Mouse (Mus musculus) adrenal gland, postnatal 36 days (tissue): Measurements from ENCODE around the gene St6galnac5. TPM values are rescaled to one million over a fixed set of nuclear protein-coding genes. Genes with fewer than 3 reads are reported as not detected.

ENCODE experiments used
- DNase-seq, 2 experiments: peaks; one replicate each; pipeline ENCODE4 v3.0.0; 2021; ENCODE audit warnings: mixed read lengths in 1 of 2
- long read RNA-seq, 2 experiments: library from polyadenylated mRNA; stranded (forward); transcript quantifications; one replicate each; pipeline ENCODE4 v2.0.0; 2021; ENCODE audit warnings: borderline sequencing depth in 2 of 2
- total RNA-seq, 2 experiments: library from RNA; stranded (reverse); gene quantifications; 2 replicates each; pipeline ENCODE4 v1.2.3; 2021

The St6galnac5 gene
- under 1 TPM; 0.56 to 0.79 TPM for total RNA-seq
- long read RNA-seq, experiment 1 = 0 reads
- long read RNA-seq, experiment 2 = 0 reads

- DNase-seq = no peak
These were observed at the start of gene St6galnac5 for GRCm38 (mm10) chr3:152981988-152982387. Gene St6galnac5, minus strand, starts transcription at chr3:152982246.

- DNase-seq = no peak
These were observed 48.7 kb upstream of the St6galnac5 start for GRCm38 (mm10) chr3:153030756-153031155.

DNA sequence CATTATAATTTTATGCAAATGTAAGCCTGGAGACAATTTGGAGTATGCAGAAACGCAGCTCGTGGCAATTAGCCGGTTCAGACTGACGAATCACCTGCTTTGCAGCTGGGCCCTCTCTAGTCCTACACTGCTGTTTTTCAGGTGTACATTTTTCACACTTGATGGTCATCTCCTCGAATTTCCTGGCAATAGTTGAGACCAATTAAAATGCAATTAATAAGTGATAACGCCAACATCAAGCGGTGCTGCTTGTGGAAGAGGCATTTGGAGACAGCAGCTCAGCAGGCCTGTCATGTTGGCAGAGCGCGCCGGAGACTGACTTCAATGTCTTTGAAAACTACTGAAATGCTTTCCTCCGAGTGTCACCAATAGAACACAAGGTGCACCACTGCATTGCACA is 42.0 kb upstream of the St6galnac5 start:
- no peak for DNase-seq

- no peak for DNase-seq
These were observed 36.0 kb upstream of the St6galnac5 start for GRCm38 (mm10) chr3:153018051-153018450.

DNA sequence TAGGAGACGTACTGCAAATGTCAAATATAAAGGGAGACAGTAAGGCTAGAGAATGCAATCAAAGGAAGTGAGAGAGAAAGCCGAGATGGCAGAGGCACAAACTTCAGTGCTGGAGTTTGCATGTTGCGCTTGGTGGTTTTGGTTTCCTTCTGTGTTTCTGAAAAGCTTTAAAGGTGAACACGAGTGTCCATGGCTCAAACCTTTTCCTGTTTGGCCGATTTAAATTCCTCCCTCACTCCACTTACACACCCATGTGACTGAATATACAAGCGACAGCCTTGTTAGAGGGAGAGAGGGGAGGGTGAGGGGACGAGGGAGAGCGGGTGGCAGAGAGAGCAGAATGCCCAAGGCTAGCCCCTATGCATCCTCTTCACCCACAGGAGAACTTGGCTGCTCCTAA is 34.3 kb upstream of the St6galnac5 start:
- no peak for DNase-seq

DNA sequence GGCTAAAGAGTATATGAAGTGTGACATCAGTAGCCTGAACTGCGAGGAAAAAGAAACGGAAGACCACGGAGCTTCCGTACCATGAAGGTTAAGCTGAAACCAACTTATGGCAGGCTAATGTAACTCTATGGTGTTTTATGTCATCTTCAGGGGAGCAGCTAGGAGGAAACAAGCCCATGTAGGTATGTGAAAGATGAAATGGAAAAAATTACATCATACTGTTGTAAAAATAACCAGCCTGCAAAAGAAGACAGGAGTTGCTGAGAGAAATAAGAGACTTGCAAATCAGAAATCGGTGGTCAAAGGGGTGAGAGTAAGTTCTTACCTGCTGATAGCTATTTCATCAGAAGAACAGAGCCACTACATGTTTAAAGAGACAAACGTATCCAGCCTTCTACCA is 24.8 kb upstream of the St6galnac5 start:
- no peak for DNase-seq

DNA sequence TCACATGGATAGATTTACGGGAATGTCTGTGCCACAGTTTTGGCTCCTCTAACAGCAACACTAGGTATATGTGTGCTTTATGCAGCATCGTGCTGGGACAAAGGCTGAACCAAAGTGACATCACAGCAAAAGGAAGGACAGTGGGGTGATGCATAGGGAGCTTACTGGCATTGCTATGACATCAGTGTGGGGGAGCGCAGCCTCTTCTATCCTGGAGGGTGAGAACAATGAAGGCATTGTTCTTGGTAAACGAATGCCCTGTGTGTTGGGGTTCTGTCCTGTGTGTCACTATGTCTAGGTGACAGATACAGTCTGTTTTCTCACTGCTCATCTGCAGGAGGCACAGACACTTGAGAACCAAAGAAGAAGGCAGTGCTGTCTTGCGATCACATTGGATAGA is 16.9 kb upstream of the St6galnac5 start:
- no peak for DNase-seq

- DNase-seq = no peak
These were observed 16.1 kb upstream of the St6galnac5 start for GRCm38 (mm10) chr3:152998106-152998505.

DNA sequence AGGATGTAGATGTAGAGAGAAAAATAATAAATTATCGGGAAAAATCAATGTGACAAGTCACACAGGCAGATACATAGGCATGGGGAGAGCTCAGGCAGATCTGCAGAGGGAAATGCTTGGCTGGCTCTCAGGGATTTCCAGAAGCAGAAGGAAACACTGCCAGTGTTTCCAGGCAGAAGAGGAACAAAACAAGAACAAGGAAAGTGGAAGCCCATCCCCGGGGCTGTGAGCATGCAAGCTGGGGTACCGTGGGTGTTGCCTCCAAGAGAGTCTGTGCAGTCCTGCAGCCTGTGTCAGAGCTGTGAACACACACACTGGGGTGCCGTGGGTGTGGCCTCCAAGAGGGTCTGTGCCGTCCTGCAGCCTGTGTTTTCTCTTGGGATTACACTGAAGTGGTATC is 11.6 kb upstream of the St6galnac5 start:
- no peak for DNase-seq

GRCm38 (mm10) chr3:152990787-152991186 is 8.7 kb upstream of the St6galnac5 start:
- no peak for DNase-seq

DNA sequence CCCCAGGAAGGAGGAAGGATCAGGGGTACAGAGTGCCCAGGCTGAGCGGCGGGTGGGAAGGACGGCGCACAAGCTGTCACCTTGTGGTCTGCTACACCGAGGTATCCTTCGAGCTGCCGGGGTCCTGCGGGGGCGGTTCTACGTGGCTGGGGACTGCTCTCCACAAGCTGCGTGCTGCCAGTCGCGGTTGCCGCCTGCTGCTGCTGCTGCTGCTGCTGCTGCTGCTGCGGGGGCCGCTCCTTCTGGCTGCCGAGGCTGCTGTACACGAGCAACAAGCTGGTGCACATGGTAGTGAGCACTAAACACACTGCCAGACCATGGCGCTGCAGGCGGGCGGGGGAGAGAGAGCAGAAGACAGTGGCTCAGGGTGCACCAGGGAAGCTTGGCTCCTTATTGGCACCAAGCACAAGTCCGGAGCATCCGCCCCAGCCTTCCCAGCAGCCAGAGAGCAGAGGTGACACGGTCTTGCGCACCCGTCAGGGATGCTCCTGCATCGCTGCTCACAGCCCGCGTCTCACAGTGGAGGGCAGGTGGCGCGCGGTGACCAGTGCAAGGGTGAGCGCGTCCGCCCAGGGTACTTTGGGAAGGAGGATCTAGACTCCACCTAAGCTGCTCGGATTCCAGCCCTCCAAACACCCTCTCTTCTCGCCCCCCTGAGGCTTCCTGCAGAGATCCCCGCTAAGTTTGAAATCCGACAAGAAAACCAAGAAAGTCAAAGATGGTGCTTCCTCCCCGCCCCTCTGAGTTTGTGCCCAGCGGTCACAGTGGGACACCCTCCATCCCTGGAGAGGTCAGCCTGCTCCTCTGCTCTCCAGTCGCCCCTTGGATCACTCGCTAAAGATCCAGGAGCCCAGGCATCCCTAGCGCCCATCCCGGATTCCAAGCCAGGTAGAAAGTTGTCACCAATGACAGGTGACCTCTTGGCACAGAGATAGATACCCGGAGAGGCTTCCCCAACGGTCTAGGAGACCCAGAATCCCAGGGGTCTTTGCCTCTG is 770 bp downstream of the St6galnac5 start:
- peak in 1 of 2 experiments; percentile 4 for DNase-seq

DNA sequence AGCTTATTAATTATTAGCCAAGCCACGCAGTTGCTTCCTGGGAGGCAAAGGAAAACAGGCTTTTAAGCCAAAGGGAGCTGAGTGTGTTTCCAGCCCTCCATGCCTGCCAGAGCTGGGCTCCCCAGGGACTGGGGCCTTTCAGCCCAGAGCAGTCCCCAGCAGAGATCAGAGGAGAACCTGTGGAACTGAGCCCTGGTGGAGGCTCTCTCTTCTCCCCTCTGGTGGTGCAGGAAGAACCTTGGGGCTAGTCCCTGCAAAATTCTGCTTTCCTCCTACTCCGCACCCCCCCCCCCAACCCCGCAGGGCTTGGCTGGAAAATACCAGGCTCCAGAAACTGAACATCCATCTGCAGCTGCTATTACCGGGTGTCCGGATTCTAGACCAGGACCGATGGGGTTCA is 1.6 kb downstream of the St6galnac5 start:
- peak in 1 of 2 experiments; percentile 25 for DNase-seq

DNA sequence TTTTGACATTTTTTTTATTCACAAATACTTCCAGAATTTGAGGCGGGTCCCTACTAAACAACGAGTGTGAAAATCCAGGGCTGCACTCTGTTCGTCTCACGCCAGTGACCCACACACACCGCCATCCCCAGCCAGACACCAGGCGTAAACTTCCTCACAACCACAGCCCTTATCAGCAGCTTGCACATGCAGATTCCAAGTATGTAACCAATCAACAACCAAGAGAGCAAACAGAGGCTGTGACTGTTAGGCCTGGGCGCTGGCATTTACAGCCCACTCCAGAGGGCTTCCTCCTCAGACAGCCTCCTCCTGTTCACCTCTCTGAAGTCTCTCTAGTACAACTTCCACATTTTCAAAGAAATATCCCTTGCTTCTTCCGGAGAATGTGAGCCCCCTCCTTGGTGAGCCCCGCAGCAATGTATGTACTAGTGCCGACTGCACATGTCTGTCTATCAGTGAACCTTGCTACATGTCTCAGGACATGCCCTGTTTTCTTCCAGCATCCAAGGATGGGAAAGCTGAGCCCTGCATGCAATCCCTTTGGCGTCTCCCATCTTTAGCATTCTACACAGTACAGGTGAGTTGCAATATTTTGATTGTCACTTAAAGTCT is 2.5 kb downstream of the St6galnac5 start:
- no peak for DNase-seq

GRCm38 (mm10) chr3:152971373-152971772 is 10.7 kb downstream of the St6galnac5 start:
- DNase-seq = no peak

DNA sequence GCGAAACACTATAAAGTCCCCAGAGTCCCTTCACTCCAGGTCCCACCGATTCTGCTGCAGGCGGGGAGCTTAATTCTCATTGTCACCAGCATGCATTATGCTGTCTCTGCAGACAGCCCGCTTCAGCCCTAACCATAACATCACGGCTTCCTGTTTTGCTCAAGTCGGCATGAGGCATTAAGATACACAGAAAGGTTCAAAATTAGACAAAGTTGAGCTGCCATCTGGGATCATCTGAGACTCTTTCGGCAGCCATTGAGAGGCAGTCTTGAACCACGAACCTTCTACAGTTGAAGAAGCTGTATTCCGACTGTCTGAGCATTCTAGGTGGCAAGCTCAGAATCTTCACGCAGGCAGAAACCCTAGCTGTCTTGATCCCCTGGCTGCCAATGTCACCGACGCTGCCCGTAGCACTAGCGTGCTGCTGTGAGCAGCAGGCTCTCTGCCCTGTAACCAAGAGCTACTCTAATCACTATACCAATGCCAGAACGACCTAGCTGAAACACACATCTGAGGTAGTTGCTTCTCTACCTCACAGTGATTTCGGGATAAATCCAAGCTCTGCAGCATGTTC is 12.2 kb downstream of the St6galnac5 start:
- no peak for DNase-seq

DNA sequence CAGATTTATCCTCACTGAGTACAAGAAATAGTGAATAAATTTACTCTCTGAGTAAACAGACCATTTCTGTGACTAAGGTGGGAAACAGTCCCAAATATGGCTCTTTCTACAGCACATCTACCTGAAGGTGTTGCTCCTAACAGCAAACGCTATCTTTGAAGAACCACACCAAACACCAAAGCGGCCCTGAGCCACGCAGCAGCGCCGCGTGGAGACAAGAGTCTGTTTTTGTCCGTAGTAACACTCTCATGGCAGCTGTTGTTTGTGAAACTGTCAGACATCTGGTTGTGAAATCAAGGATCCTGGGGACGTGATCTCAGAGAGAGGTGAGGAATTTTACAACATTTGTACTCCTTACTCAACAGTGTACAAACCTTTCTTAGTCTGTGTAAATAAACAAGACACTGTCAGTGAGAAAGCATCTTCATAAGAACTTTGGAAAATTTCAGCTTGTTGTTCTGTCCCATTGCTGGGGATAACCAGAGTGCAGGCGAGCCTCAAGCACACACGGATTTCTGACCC is 20.1 kb downstream of the St6galnac5 start:
- no peak for DNase-seq

GRCm38 (mm10) chr3:152958358-152959150 is 23.5 kb downstream of the St6galnac5 start:
- DNase-seq = peak; percentile 66 to 73

DNA sequence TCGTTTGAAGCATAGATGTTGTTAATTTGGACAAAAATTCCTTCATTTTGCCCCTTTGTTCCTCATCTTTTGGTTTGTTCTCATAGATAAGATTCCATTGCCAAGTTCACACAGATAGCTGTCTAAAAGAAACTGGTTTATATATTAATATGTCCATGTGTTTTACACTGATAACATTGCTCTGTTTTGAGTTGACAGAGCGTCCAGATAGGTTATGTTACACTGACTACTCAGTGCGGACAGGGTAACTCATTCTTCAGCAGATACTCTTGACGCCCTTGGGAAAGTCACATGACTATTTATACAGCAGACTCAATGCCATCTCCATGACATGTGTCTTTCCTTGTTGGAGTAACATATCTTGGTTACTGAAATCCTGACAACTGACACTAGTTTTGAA is 25.3 kb downstream of the St6galnac5 start:
- DNase-seq = no peak

DNA sequence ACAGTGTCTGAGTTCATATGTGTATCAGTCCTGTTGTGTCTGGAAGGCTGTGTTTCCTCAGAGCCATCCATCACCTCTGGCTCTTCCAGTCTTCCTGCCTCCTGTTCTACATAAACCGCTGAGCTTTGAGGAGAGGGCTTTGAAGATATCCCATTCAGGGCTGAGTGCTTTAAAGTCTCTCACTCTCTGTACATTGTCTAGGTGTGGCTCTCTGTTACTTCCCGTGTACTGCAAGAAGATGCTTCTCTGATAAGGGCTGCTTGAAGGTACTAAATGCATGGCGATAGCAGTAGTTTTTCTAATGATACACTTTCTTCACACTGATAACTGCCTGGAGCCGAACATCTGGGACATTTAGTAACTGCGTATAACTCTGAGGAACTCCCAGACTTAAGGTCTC is 26.0 kb downstream of the St6galnac5 start:
- no peak for DNase-seq

DNA sequence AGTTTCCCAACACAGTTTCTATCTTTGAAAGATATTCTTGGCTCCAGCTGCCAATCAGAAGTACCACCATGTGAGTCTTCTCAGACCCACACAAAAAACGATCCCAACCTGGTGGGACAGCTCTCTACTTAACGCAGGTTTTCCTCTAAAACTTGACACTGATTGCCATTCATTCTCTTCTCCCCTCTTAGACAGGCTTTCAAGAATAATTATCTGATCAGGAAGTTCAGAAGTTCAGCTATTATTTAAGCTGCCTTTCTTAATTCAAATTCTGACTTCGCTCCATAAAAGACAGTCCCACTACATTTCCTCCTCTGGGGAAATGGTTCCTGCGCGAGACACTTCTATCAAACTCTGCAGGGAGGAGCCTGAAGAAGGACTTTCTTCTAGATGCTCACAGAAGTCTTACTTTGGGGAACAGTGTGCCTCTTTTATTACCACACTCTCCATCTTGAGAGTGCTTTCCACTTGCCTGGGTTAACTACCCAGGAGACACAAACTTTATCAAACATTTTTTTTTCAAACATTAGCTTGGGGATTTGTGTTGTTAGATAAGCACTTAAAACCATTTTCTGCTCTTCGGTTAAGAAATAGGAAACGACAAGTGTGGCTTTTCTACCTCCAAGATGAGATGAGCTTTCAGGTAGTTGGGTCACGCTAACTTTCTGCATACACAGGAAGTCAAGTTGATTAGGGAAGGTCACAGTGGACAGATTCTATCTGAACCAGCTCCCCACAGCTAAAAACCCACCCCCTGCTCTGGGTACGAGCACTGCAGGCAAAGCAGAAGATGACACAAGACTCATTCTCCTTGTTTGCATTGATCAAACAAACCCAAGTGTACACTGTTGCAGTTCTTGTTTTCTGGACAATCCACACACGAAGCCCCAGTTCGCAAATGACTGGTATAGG is 30.2 kb downstream of the St6galnac5 start:
- DNase-seq = no peak

- no peak for DNase-seq
These were observed 31.1 kb downstream of the St6galnac5 start for GRCm38 (mm10) chr3:152950914-152951313.
